Mouse (Mus musculus) bone marrow macrophage, adult 2 months (primary cell): ENCODE measurements around the gene C130032M10Rik. TPM values are rescaled to one million over a fixed set of nuclear protein-coding genes. Genes with fewer than 3 reads are reported as not detected.
A peak's percentile ranks its signal among the peaks of the same experiment; 100 is the strongest.

Source experiments
- H3K27ac ChIP-seq: 2 replicates; pipeline ENCODE4 v1.5.1; 2012; ENCODE audit warnings: low read depth, low read length; ENCODE audit not compliant: insufficient read depth
- H3K4me1 ChIP-seq: 2 replicates; pipeline ENCODE4 v1.6.1; 2012; ENCODE audit warnings: low read length; ENCODE audit not compliant: control insufficient read depth, insufficient read depth
- H3K4me3 ChIP-seq: 2 replicates; pipeline ENCODE4 v1.5.1; 2012; ENCODE audit warnings: mild to moderate bottlenecking, low read length, moderate library complexity; ENCODE audit not compliant: insufficient read depth
- CTCF ChIP-seq: IDR thresholded peaks from 2 replicates; pipeline ENCODE4 v1.5.1; 2012; ENCODE audit warnings: low read depth, mild to moderate bottlenecking, low read length, moderate library complexity
- POLR2A ChIP-seq: IDR thresholded peaks from 2 replicates; pipeline ENCODE4 v1.6.1; 2012; ENCODE audit warnings: mild to moderate bottlenecking, low read depth, low read length, borderline replicate concordance
- polyA plus RNA-seq: library from polyadenylated mRNA; stranded (reverse); fragments of >200 nt; gene quantifications from 2 replicates; pipeline ENCODE4 v1.2.4, GENCODE M21; 2012; ENCODE audit not compliant: missing spikeins, insufficient read depth, insufficient read length

The C130032M10Rik gene
- polyA plus RNA-seq, 1 experiment, result not detected

- no peak for TF ChIP-seq CTCF
- no peak for TF ChIP-seq POLR2A
- no peak overlapping the region for H3K4me3 ChIP-seq
- H3K27ac ChIP-seq, result no peak overlapping the region
- peaks cover 7% of the 10 kb centered on the region for H3K4me1 ChIP-seq
Measured at GRCm38 (mm10) chr9:114496469-114496868, 19.0 kb upstream of the C130032M10Rik start.

DNA sequence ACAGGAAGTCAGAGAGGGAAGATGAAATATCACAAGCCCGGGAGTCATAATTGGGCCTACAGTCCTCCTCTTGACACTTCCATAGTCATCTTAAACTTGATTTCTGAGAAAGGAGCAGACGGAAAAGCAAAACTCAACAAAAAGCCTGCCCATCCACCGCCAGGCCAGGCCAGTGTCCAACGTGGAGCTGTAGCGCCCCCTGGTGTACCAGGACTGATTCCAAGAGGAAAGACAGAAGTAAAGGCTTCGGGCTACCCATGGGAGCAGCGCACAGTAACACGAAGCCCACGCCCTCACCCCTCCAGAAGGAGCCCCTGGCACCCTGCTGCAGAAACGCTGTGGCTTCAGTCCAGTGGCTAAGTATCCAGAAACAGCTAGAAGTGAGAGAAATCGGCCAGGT lies 17.3 kb upstream of the C130032M10Rik start:
- H3K4me1 ChIP-seq, result peaks cover 7% of the 10 kb centered on the region
- H3K27ac ChIP-seq, result no peak overlapping the region
- no peak for TF ChIP-seq POLR2A
- peak; percentile 70 for TF ChIP-seq CTCF
- no peak overlapping the region for H3K4me3 ChIP-seq

DNA sequence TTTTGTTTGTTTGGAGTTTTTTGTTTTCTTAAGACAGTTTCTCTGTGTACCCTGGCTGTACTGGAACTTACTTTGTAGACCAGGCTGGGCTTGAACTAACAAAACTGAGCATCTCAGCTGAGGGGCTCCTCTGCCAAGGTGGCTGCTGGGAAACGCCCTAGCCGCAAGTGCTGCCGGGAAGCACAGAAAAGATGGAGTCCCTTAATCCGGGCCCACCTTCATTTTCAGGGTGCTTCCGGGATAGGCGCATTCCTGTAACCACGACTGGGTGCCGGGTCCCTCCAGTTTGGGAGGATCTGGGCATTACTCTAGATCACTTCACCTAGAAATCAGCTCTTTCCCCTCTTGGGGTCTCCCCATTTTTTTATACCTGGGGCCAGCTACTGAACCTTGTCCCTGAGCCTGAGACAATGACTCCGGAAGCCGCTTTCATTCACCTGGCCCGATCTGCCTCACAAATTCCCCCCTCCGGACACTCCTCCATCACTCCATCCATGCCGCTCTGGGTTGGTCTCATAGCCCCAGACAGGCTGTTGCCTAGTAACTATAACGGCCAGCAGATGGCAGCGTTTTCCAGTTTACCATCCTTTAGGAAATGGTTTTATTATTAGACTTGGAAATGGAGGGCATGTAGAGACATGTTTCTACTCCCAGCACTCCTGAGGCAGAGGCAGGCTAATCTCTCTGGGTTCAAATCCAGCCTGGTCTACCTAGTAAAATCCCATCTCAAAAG lies 15.5 kb upstream of the C130032M10Rik start:
- peaks cover 7% of the 10 kb centered on the region for H3K4me1 ChIP-seq
- TF ChIP-seq CTCF (0 out of 2 replicates have a peak, but pooled peaks have one; percentile 15), POLR2A (no peak)
- H3K4me3 ChIP-seq, result no peak overlapping the region

GRCm38 (mm10) chr9:114501111-114501510 lies 14.4 kb upstream of the C130032M10Rik start:
- no peak overlapping the region for H3K27ac ChIP-seq
- TF ChIP-seq POLR2A, result no peak
- TF ChIP-seq CTCF, result no peak
- peaks cover 7% of the 10 kb centered on the region for H3K4me1 ChIP-seq
- no peak overlapping the region for H3K4me3 ChIP-seq

More for the DNA sequence above, 15.5 kb upstream of the C130032M10Rik start:
- H3K27ac ChIP-seq, result no peak overlapping the region

DNA sequence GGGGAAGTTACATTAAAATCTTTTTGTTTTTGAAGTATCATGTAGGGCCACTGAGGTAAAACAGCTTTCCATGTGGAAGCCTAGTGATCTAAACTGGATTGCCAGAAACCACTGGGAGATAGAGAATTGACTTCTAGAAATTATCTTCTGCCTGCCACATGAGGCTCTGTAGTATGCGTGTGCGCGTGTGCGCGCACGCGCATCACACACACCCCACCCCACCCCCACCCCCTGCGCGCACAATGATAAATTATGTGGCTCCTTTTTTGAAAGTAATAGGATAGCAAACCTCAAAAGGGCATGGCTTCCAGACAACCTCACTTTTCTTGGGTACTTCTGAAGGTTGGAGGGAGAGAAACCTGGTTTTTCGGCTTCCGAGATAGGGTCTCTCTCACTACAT lies 13.6 kb upstream of the C130032M10Rik start:
- TF ChIP-seq CTCF (no peak), POLR2A (no peak)
- Histone ChIP-seq H3K27ac (no peak overlapping the region), H3K4me1 (peaks cover 10% of the 10 kb centered on the region), H3K4me3 (no peak overlapping the region)

- no peak overlapping the region for H3K27ac ChIP-seq
- no peak overlapping the region for H3K4me3 ChIP-seq
- peaks cover 10% of the 10 kb centered on the region for H3K4me1 ChIP-seq
- TF ChIP-seq CTCF, result no peak
- no peak for TF ChIP-seq POLR2A
Measured at GRCm38 (mm10) chr9:114502711-114503427, 12.6 kb upstream of the C130032M10Rik start.

DNA sequence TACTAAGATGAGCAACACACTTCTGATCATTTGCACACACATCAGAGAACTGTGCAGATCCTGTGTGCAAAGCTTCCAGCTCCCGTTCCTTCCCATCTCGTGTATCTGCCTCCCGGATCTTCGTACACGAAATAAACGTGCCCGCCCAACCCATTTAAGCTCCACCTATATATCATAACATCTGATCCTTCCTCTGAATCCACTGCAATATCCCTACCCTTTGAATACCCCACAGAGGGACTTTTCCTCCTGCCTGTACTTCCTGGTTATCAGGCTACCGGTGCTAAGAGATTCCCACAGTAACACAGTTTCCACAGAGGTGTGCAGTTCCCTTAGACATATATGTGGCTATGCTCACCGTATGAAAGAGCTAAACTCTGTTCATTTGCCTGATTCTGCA lies 10.7 kb upstream of the C130032M10Rik start, which contains the start of gene Ccr4:
Gene Ccr4 (minus strand): TSS at position 101 of the 400 bp plus-strand sequence.
- Histone ChIP-seq H3K4me1 (peaks cover 10% of the 10 kb centered on the region), H3K27ac (no peak within 1 kb of the TSS), H3K4me3 (no peak within 1 kb of the TSS)
- TF ChIP-seq POLR2A (no peak), CTCF (no peak)

DNA sequence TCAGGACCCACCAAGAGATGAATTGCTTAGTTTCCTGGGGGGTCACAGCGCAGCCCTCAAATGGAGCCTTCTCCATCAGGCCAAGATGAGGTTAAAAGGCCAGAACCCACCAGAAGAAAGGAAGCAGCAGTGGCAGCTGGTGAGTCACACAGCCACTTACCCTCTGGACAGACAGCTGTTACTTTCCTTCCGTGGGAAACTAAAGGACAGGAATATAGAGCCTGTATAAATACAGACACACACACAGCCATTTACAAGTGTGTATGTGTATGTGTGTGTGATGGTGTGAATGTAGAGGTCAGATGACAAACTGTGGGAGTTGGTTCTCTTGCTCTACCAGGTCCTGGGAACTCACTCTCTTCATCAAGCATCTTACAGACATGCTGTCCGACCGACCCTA lies 8.9 kb upstream of the C130032M10Rik start:
- no peak overlapping the region for H3K27ac ChIP-seq
- H3K4me3 ChIP-seq, result no peak overlapping the region
- peaks cover 10% of the 10 kb centered on the region for H3K4me1 ChIP-seq
- TF ChIP-seq POLR2A (no peak), CTCF (no peak)

- no peak overlapping the region for H3K27ac ChIP-seq
- H3K4me1 ChIP-seq, result peaks cover 10% of the 10 kb centered on the region
- TF ChIP-seq POLR2A (no peak), CTCF (no peak)
- 0 out of 2 replicates have a peak overlapping the region, but pooled peaks have one; percentile 24 for H3K4me3 ChIP-seq
Measured at GRCm38 (mm10) chr9:114507421-114507820, 8.1 kb upstream of the C130032M10Rik start.

- H3K4me3 ChIP-seq, result no peak overlapping the region
- TF ChIP-seq CTCF, result no peak
- no peak for TF ChIP-seq POLR2A
- peaks cover 10% of the 10 kb centered on the region for H3K4me1 ChIP-seq
- no peak overlapping the region for H3K27ac ChIP-seq
Measured at GRCm38 (mm10) chr9:114509785-114510184, 5.7 kb upstream of the C130032M10Rik start.
